Mouse (Mus musculus): Measurements from ENCODE around the gene Afg1l. TPM values are rescaled to one million over a fixed set of nuclear protein-coding genes. Genes with fewer than 3 reads are reported as not detected.
A peak's percentile ranks its signal among the peaks of the same experiment; 100 is the strongest.

The Afg1l gene
- polyA plus RNA-seq, 1 experiment: 1.5 TPM

GRCm38 (mm10) chr10:42338456-42338855 is 139.9 kb downstream of the Afg1l start:
- Histone ChIP-seq H3K36me3 (ENCODE audit: control insufficient read depth, insufficient read depth, low read length) (no peaks in the 10 kb centered on the region), H3K4me1 (ENCODE audit: control insufficient read depth, insufficient read depth, low read length) (no peaks in the 10 kb centered on the region), H3K27ac (ENCODE audit: control insufficient read depth, insufficient read depth, low read depth, low read length) (no peak overlapping the region), H3K27me3 (ENCODE audit: control insufficient read depth, insufficient read depth, low read length) (no peaks in the 10 kb centered on the region), H3K4me3 (ENCODE audit: control insufficient read depth, low read depth, low read length) (no peak overlapping the region)
- TF ChIP-seq CTCF (IDR thresholded peaks at IDR 0.05; ENCODE audit: control insufficient read depth, insufficient read depth, insufficient replicate concordance, low read depth, low read length) (no peak), POLR2A (IDR thresholded peaks at IDR 0.05; ENCODE audit: control insufficient read depth, low read depth, low read length) (no peak)

- H3K27me3 ChIP-seq (ENCODE audit: control insufficient read depth, insufficient read depth, low read length): no peaks in the 10 kb centered on the region
- TF ChIP-seq CTCF (IDR thresholded peaks at IDR 0.05; ENCODE audit: control insufficient read depth, insufficient read depth, insufficient replicate concordance, low read depth, low read length) (peak; percentile 37; the same call in 1 of the 2 replicates), POLR2A (IDR thresholded peaks at IDR 0.05; ENCODE audit: control insufficient read depth, low read depth, low read length) (no peak)
- H3K36me3 ChIP-seq (ENCODE audit: control insufficient read depth, insufficient read depth, low read length): no peaks in the 10 kb centered on the region
- H3K4me1 ChIP-seq (ENCODE audit: control insufficient read depth, insufficient read depth, low read length): no peaks in the 10 kb centered on the region
- no peak overlapping the region for H3K4me3 ChIP-seq (ENCODE audit: control insufficient read depth, low read depth, low read length)
- no peak overlapping the region for H3K27ac ChIP-seq (ENCODE audit: control insufficient read depth, insufficient read depth, low read depth, low read length)
These were observed 150.8 kb downstream of the Afg1l start for GRCm38 (mm10) chr10:42327576-42327975.

- no peak overlapping the region for H3K4me3 ChIP-seq (ENCODE audit: control insufficient read depth, low read depth, low read length)
These were observed 153.1 kb downstream of the Afg1l start for GRCm38 (mm10) chr10:42325305-42325704.

GRCm38 (mm10) chr10:42323978-42324377 is 154.4 kb downstream of the Afg1l start:
- H3K36me3 ChIP-seq (ENCODE audit: control insufficient read depth, insufficient read depth, low read length): no peaks in the 10 kb centered on the region
- no peaks in the 10 kb centered on the region for H3K4me1 ChIP-seq (ENCODE audit: control insufficient read depth, insufficient read depth, low read length)
- no peak overlapping the region for H3K4me3 ChIP-seq (ENCODE audit: control insufficient read depth, low read depth, low read length)
- no peak overlapping the region for H3K27ac ChIP-seq (ENCODE audit: control insufficient read depth, insufficient read depth, low read depth, low read length)
- no peaks in the 10 kb centered on the region for H3K27me3 ChIP-seq (ENCODE audit: control insufficient read depth, insufficient read depth, low read length)
- TF ChIP-seq CTCF (IDR thresholded peaks at IDR 0.05; ENCODE audit: control insufficient read depth, insufficient read depth, insufficient replicate concordance, low read depth, low read length) (no peak), POLR2A (IDR thresholded peaks at IDR 0.05; ENCODE audit: control insufficient read depth, low read depth, low read length) (no peak)

More at GRCm38 (mm10) chr10:42325305-42325704, 153.1 kb downstream of the Afg1l start:
- H3K36me3 ChIP-seq (ENCODE audit: control insufficient read depth, insufficient read depth, low read length): no peaks in the 10 kb centered on the region
- H3K27me3 ChIP-seq (ENCODE audit: control insufficient read depth, insufficient read depth, low read length): no peaks in the 10 kb centered on the region
- no peaks in the 10 kb centered on the region for H3K4me1 ChIP-seq (ENCODE audit: control insufficient read depth, insufficient read depth, low read length)
- no peak for TF ChIP-seq POLR2A (IDR thresholded peaks at IDR 0.05; ENCODE audit: control insufficient read depth, low read depth, low read length)
- no peak for TF ChIP-seq CTCF (IDR thresholded peaks at IDR 0.05; ENCODE audit: control insufficient read depth, insufficient read depth, insufficient replicate concordance, low read depth, low read length)
- no peak overlapping the region for H3K27ac ChIP-seq (ENCODE audit: control insufficient read depth, insufficient read depth, low read depth, low read length)

GRCm38 (mm10) chr10:42313222-42313786 is 165.1 kb downstream of the Afg1l start:
- TF ChIP-seq CTCF (IDR thresholded peaks at IDR 0.05; ENCODE audit: control insufficient read depth, insufficient read depth, insufficient replicate concordance, low read depth, low read length) (no peak), POLR2A (IDR thresholded peaks at IDR 0.05; ENCODE audit: control insufficient read depth, low read depth, low read length) (no peak)
- Histone ChIP-seq H3K27me3 (ENCODE audit: control insufficient read depth, insufficient read depth, low read length) (no peaks in the 10 kb centered on the region), H3K4me3 (ENCODE audit: control insufficient read depth, low read depth, low read length) (peak overlapping the region; percentile 25), H3K36me3 (ENCODE audit: control insufficient read depth, insufficient read depth, low read length) (no peaks in the 10 kb centered on the region), H3K4me1 (ENCODE audit: control insufficient read depth, insufficient read depth, low read length) (peaks cover 11% of the 10 kb centered on the region), H3K27ac (ENCODE audit: control insufficient read depth, insufficient read depth, low read depth, low read length) (no peak overlapping the region)

- TF ChIP-seq POLR2A (IDR thresholded peaks at IDR 0.05; ENCODE audit: control insufficient read depth, low read depth, low read length) (no peak), CTCF (IDR thresholded peaks at IDR 0.05; ENCODE audit: control insufficient read depth, insufficient read depth, insufficient replicate concordance, low read depth, low read length) (no peak)
- Histone ChIP-seq H3K27me3 (ENCODE audit: control insufficient read depth, insufficient read depth, low read length) (no peaks in the 10 kb centered on the region), H3K4me3 (ENCODE audit: control insufficient read depth, low read depth, low read length) (no peak overlapping the region), H3K27ac (ENCODE audit: control insufficient read depth, insufficient read depth, low read depth, low read length) (no peak overlapping the region), H3K4me1 (ENCODE audit: control insufficient read depth, insufficient read depth, low read length) (peaks cover 16% of the 10 kb centered on the region), H3K36me3 (ENCODE audit: control insufficient read depth, insufficient read depth, low read length) (no peaks in the 10 kb centered on the region)
These were observed 165.8 kb downstream of the Afg1l start for GRCm38 (mm10) chr10:42312557-42312956.

- H3K36me3 ChIP-seq (ENCODE audit: control insufficient read depth, insufficient read depth, low read length): no peaks in the 10 kb centered on the region
- TF ChIP-seq CTCF (IDR thresholded peaks at IDR 0.05; ENCODE audit: control insufficient read depth, insufficient read depth, insufficient replicate concordance, low read depth, low read length) (no peak), POLR2A (IDR thresholded peaks at IDR 0.05; ENCODE audit: control insufficient read depth, low read depth, low read length) (no peak)
- H3K27ac ChIP-seq (ENCODE audit: control insufficient read depth, insufficient read depth, low read depth, low read length): no peak overlapping the region
- H3K4me3 ChIP-seq (ENCODE audit: control insufficient read depth, low read depth, low read length): peak overlapping the region; percentile 45
- H3K27me3 ChIP-seq (ENCODE audit: control insufficient read depth, insufficient read depth, low read length): no peaks in the 10 kb centered on the region
- peaks cover 18% of the 10 kb centered on the region for H3K4me1 ChIP-seq (ENCODE audit: control insufficient read depth, insufficient read depth, low read length)
These were observed 169.7 kb downstream of the Afg1l start for GRCm38 (mm10) chr10:42308687-42308987.

Measured in testis, adult 2 months (tissue).